Mouse (Mus musculus): Measurements from ENCODE around the gene Olfr986. TPM values are rescaled to one million over a fixed set of nuclear protein-coding genes. Genes with fewer than 3 reads are reported as not detected.

Olfr986 gene
- polyA plus RNA-seq (2012; ENCODE audit: low replicate concordance) = not detected in 2 replicates

DNA sequence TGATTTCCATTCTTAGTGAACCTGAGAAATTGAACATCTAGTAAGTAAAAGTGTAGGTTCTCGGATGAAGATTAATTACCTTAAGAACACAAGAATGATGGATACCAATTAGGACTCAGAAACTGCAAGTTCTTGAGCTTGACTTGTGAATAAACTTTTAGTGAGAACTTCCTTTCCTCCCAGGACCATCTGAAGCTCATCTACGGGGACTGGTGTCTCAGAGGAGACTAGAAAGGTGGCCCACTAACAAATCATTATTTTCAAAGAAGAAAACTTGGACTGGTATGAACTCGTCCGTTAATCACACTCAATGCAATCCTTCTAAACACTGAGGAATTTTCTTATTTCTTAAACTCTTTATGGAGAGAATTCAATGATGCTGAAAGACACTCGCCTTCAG, at the start of gene Olfr986:
Olfr986 (plus strand) TSS at position 301 of the 400 bp plus-strand sequence.

GRCm38 (mm10) chr9:40192098-40193038, 11.6 kb downstream of the Olfr986 start, which contains the start of gene Zfp202:
Gene Zfp202 (plus strand): TSS chr9:40192316.

Other genes starting within 250 kb of the Olfr986 start
- not detected in 2 replicates for gene Olfr974, start 243.4 kb upstream of the Olfr986 start, polyA plus RNA-seq (2012; ENCODE audit: low replicate concordance)
- gene Olfr975, start 228.9 kb upstream of the Olfr986 start, polyA plus RNA-seq (2012; ENCODE audit: low replicate concordance) = not detected in 2 replicates
- not detected in 2 replicates for gene Olfr976, start 219.8 kb upstream of the Olfr986 start, polyA plus RNA-seq (2012; ENCODE audit: low replicate concordance)
- not detected in 2 replicates for gene Olfr978, start 188.8 kb upstream of the Olfr986 start, polyA plus RNA-seq (2012; ENCODE audit: low replicate concordance)
- gene Olfr979, start 177.5 kb upstream of the Olfr986 start, polyA plus RNA-seq (2012; ENCODE audit: low replicate concordance) = 0.05 TPM in 1 of 2 replicates, not detected in the other
- not detected in 2 replicates for gene Olfr980, start 171.3 kb upstream of the Olfr986 start, polyA plus RNA-seq (2012; ENCODE audit: low replicate concordance)
- gene Olfr981, start 159.5 kb upstream of the Olfr986 start, polyA plus RNA-seq (2012; ENCODE audit: low replicate concordance) = not detected in 2 replicates
- gene Olfr982, start 107.1 kb upstream of the Olfr986 start, polyA plus RNA-seq (2012; ENCODE audit: low replicate concordance) = not detected in 2 replicates
- gene Olfr983, start 87.3 kb upstream of the Olfr986 start, polyA plus RNA-seq (2012; ENCODE audit: low replicate concordance) = not detected in 2 replicates
- not detected in 2 replicates for gene Olfr984, start 66.7 kb upstream of the Olfr986 start, polyA plus RNA-seq (2012; ENCODE audit: low replicate concordance)
- not detected in 2 replicates for gene Olfr985, start 50.7 kb upstream of the Olfr986 start, polyA plus RNA-seq (2012; ENCODE audit: low replicate concordance)
- not detected in 2 replicates for gene Tmem225, start 32.8 kb upstream of the Olfr986 start, polyA plus RNA-seq (2012; ENCODE audit: low replicate concordance)
- gene Zfp202, start 11.4 kb downstream of the Olfr986 start, polyA plus RNA-seq (2012; ENCODE audit: low replicate concordance) = 0.20 and 0.39 TPM in 2 replicates
- gene Scn3b, start 88.3 kb downstream of the Olfr986 start, polyA plus RNA-seq (2012; ENCODE audit: low replicate concordance) = not detected in 2 replicates

Data from leukemia stem cell, adult 10-12 weeks (primary cell).